Mouse (Mus musculus) intestine, postnatal 0 days (tissue): ENCODE measurements around the gene Ncapd2. TPM values are rescaled to one million over a fixed set of nuclear protein-coding genes. Genes with fewer than 3 reads are reported as not detected.

ENCODE experiments used
- ATAC-seq: fragments of 200-750 bp; cut with Nextera tagmentation; 2 replicates; pipeline ENCODE4 v1.8.0; 2017; ENCODE audit warnings: mild to moderate bottlenecking, moderate TSS enrichment, moderate library complexity
- H3K27ac ChIP-seq: fragments of 300-500 bp; sonication (generic); 2 replicates; pipeline ENCODE4 v1.5.1; 2014; ENCODE audit warnings: mild to moderate bottlenecking, low read depth, low read length, moderate library complexity
- H3K27me3 ChIP-seq: fragments of 300-500 bp; sonication (generic); replicated peaks from 2 replicates; pipeline ENCODE4 v1.6.1; 2014; ENCODE audit warnings: low read length, mixed read lengths; ENCODE audit not compliant: control insufficient read depth, insufficient read depth
- H3K36me3 ChIP-seq: fragments of 300-500 bp; sonication (generic); 2 replicates; pipeline ENCODE4 v1.6.1; 2014; ENCODE audit warnings: mild to moderate bottlenecking, moderate library complexity; ENCODE audit not compliant: control insufficient read depth, insufficient read depth
- H3K4me1 ChIP-seq: fragments of 300-500 bp; sonication (generic); replicated peaks from 2 replicates; pipeline ENCODE4 v1.6.1; 2014; ENCODE audit warnings: antibody characterized with exemption, low read length, mixed read lengths; ENCODE audit not compliant: control insufficient read depth, insufficient read depth
- H3K4me2 ChIP-seq: fragments of 300-500 bp; sonication (generic); replicated peaks from 2 replicates; pipeline ENCODE4 v1.6.1; 2014; ENCODE audit warnings: low read depth, mild to moderate bottlenecking, moderate library complexity
- H3K4me3 ChIP-seq: fragments of 300-500 bp; sonication (generic); 2 replicates; pipeline ENCODE4 v1.5.1; 2014; ENCODE audit warnings: low read depth, low read length
- H3K9ac ChIP-seq: fragments of 300-500 bp; sonication (generic); 2 replicates; pipeline ENCODE4 v1.6.1; 2014; ENCODE audit warnings: mild to moderate bottlenecking, low read depth, low read length
- H3K9me3 ChIP-seq: fragments of 300-500 bp; sonication (generic); 2 replicates; pipeline ENCODE4 v1.6.1; 2016; ENCODE audit warnings: mixed run types; ENCODE audit not compliant: control insufficient read depth
- CTCF ChIP-seq: sonication (generic); IDR thresholded peaks from 2 replicates; pipeline ENCODE4 v1.5.1; 2016; ENCODE audit warnings: low read depth, mild to moderate bottlenecking, control low read depth, antibody characterized with exemption, moderate library complexity
- WGBS: fragments of 180-500 bp; shearing (Covaris S2); extraction: QIAGEN DNeasy Blood & Tissue Kit; methylation state at CpG from one replicate; pipeline ENCODE4 v1.1.7; 2014; 5-methylcytosine and 5-hydroxymethylcytosine counted together
- polyA plus RNA-seq: library from polyadenylated mRNA; unstranded; fragments of >200 nt; fragmentation: Nextera tagmentation; extraction: Ambion mirVana; gene quantifications from 2 replicates; pipeline ENCODE4 v1.2.1, GENCODE M21; 2015

The Ncapd2 gene
- polyA plus RNA-seq, 1 experiment from 2014 or later: 17.9 TPM

DNA sequence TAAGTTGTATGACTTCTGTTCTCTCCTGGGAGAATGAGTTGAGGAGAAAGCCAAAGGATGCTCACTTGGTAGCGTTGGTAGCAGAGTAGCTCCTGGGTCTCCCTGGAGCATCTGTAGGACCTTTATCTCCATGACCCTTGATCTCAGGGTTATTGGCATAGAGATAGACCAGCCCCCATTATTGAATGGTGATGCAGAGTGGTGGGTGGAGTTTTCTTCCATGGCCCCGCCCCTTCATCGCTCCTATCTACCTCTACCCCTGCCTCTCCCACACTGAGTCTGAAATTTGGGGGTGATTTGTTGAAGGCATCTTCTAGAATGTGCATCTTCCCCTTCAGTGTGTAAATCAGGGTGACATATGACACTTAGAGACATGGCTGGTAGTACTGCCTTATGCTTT, 35.0 kb downstream of the Ncapd2 start:
- no peaks in the 10 kb centered on the region; the same call in 1 of the 2 replicates for H3K4me1 ChIP-seq
- TF ChIP-seq CTCF: no peak
- H3K9me3 ChIP-seq: no peaks in the 10 kb centered on the region
- ATAC-seq: no peak
- 87% methylated on average over 3 of the region's 3 CpGs for WGBS
- H3K4me3 ChIP-seq: no peak overlapping the region
- H3K36me3 ChIP-seq: peaks cover 42% of the 10 kb centered on the region; the same call in 1 of the 2 replicates
- H3K27me3 ChIP-seq: no peaks in the 10 kb centered on the region
- H3K9ac ChIP-seq: no peak overlapping the region
- no peak overlapping the region for H3K27ac ChIP-seq
- no peak overlapping the region for H3K4me2 ChIP-seq

GRCm38 (mm10) chr6:125155262-125155661, 36.2 kb downstream of the Ncapd2 start:
- Histone ChIP-seq H3K4me2 (no peak overlapping the region), H3K4me1 (no peaks in the 10 kb centered on the region), H3K27me3 (no peaks in the 10 kb centered on the region), H3K4me3 (no peak overlapping the region), H3K36me3 (peaks cover 30% of the 10 kb centered on the region; the same call in 1 of the 2 replicates), H3K27ac (no peak overlapping the region), H3K9me3 (no peaks in the 10 kb centered on the region), H3K9ac (no peak overlapping the region)
- TF ChIP-seq CTCF: no peak
- ATAC-seq: no peak
- WGBS: 48% methylated on average over 8 of the region's 8 CpGs

- Histone ChIP-seq H3K4me1 (no peaks in the 10 kb centered on the region), H3K4me3 (no peak overlapping the region), H3K27me3 (no peaks in the 10 kb centered on the region), H3K9me3 (no peaks in the 10 kb centered on the region), H3K27ac (no peak overlapping the region), H3K36me3 (peaks cover 23% of the 10 kb centered on the region; the same call in 1 of the 2 replicates), H3K4me2 (no peak overlapping the region), H3K9ac (no peak overlapping the region)
- ATAC-seq: no peak
- TF ChIP-seq CTCF: peak; percentile 70
Observed at GRCm38 (mm10) chr6:125154550-125154949, 37.0 kb downstream of the Ncapd2 start.

DNA sequence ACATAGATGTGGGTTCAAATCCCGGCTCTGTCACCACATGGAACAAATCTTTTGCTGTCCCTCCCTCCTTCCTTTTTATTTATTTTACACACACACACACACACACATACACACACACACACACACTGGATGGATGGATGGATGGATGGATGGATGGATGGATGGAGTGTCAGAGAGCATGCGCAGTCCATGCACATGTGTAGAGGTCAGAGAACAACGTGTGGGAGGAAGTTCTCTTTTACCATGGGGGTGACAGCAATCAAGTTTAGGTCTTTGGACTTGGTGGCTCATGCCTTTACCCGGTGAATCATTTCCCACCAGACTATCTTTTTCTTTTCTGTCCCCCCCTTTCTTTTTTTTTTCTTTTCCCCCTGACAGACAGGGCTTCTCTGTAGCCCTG, 37.8 kb downstream of the Ncapd2 start:
- H3K27ac ChIP-seq: no peak overlapping the region
- H3K4me3 ChIP-seq: no peak overlapping the region
- no peaks in the 10 kb centered on the region for H3K9me3 ChIP-seq
- 87% methylated on average over 4 of the region's 4 CpGs for WGBS
- H3K4me1 ChIP-seq: no peaks in the 10 kb centered on the region
- TF ChIP-seq CTCF: no peak
- peaks cover 15% of the 10 kb centered on the region; the same call in 1 of the 2 replicates for H3K36me3 ChIP-seq
- H3K9ac ChIP-seq: no peak overlapping the region
- no peaks in the 10 kb centered on the region for H3K27me3 ChIP-seq
- H3K4me2 ChIP-seq: no peak overlapping the region
- ATAC-seq: no peak

- WGBS: 88% methylated on average over 5 of the region's 5 CpGs
- no peak for ATAC-seq
Observed at GRCm38 (mm10) chr6:125153018-125153389, 38.5 kb downstream of the Ncapd2 start.

DNA sequence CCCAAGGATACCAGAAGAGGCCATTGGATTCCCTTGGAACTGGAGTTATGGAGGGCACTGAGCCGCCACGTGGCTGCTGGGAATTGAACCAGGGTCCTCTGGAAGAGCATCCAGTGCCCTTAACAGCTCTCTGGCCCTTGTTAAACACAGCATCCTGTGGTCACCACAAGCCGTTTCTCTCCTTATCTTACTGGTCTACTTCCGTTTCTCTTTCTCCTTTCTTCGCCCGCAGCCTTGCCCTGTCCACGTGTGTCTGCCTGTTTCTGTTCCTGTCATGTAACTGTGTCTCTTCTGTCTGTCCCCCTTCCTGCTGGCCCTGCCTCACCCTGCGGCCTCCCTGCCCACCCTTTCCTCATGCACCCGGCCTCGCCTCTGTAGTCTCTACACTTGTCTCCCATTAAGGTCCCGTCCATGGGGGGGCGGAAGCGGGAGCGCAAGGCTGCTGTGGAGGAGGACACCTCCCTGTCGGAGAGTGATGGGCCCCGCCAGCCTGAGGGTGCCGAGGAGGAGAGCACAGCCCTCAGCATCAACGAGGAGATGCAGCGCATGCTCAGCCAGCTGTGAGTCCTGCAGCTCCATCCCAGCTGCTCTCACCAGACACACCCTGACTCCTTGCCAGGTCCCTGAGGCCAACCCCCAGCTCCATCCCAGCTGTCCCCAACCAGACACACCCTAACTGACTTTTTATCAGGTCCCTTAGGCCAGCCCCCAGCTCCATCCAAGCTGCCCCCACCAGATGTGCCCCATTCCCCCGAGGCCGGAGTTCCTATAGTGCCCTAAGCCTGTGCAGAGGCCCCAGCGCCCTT, 39.1 kb downstream of the Ncapd2 start:
- no peaks in the 10 kb centered on the region for H3K9me3 ChIP-seq
- no peak for TF ChIP-seq CTCF
- no peak overlapping the region for H3K27ac ChIP-seq
- WGBS: 76% methylated on average over 22 of the region's 22 CpGs
- H3K4me2 ChIP-seq: no peak overlapping the region
- no peak overlapping the region for H3K9ac ChIP-seq
- peaks cover 11% of the 10 kb centered on the region; the same call in 1 of the 2 replicates for H3K36me3 ChIP-seq
- ATAC-seq: no peak
- H3K4me3 ChIP-seq: no peak overlapping the region
- H3K4me1 ChIP-seq: no peaks in the 10 kb centered on the region
- H3K27me3 ChIP-seq: no peaks in the 10 kb centered on the region

More at GRCm38 (mm10) chr6:125153018-125153389, 38.5 kb downstream of the Ncapd2 start:
- Histone ChIP-seq H3K9ac (no peak overlapping the region), H3K4me3 (no peak overlapping the region), H3K4me1 (no peaks in the 10 kb centered on the region), H3K27ac (no peak overlapping the region), H3K36me3 (peaks cover 11% of the 10 kb centered on the region; the same call in 1 of the 2 replicates), H3K4me2 (no peak overlapping the region), H3K27me3 (no peaks in the 10 kb centered on the region), H3K9me3 (no peaks in the 10 kb centered on the region)
- no peak for TF ChIP-seq CTCF
